Mouse (Mus musculus) left cerebral cortex, adult 2 months (tissue): ENCODE measurements around the gene Rcsd1. TPM values are rescaled to one million over a fixed set of nuclear protein-coding genes. Genes with fewer than 3 reads are reported as not detected.

Experiments used
- DNase-seq, 2 experiments: peaks; one replicate each; pipeline ENCODE4 v3.0.0; 2021 to 2022; ENCODE audit warnings: low spot score in 2 of 2, mixed read lengths in 1 of 2; ENCODE audit errors: extremely low spot score in 1 of 2
- H3K27ac ChIP-seq: fragments of 200-600 bp; 2 replicates; pipeline ENCODE4 v1.8.1; 2022
- H3K4me3 ChIP-seq: fragments of 200-600 bp; 2 replicates; pipeline ENCODE4 v1.8.1; 2022
- CTCF ChIP-seq: fragments of 200-600 bp; IDR thresholded peaks from 2 replicates; pipeline ENCODE4 v1.8.1; 2022; ENCODE audit warnings: antibody characterized with exemption, mild to moderate bottlenecking, moderate library complexity
- intact Hi-C: fragments of 180-260 bp; cut with DNase I; formaldehyde crosslinking; loops from one replicate; pipeline ENCODE4 v1.15.1; 2025
- total RNA-seq, 2 experiments: library from RNA; stranded (reverse); gene quantifications; 2 replicates each; pipeline ENCODE4 v1.2.3; 2021

The Rcsd1 gene
- total RNA-seq, 2 experiments from 2014 or later, result 4.9 to 5.8 TPM

- intact Hi-C loops, result no loop called here
- no peak overlapping the region for H3K27ac ChIP-seq
- DNase-seq, result no peak
- no peak for TF ChIP-seq CTCF
- no peak overlapping the region for H3K4me3 ChIP-seq
Measured at GRCm38 (mm10) chr1:165666944-165667343, 42.6 kb downstream of the Rcsd1 start.

- intact Hi-C loops, result no loop called here
- no peak for TF ChIP-seq CTCF
- DNase-seq, result no peak
Measured at GRCm38 (mm10) chr1:165665758-165666157, 43.8 kb downstream of the Rcsd1 start.

DNA sequence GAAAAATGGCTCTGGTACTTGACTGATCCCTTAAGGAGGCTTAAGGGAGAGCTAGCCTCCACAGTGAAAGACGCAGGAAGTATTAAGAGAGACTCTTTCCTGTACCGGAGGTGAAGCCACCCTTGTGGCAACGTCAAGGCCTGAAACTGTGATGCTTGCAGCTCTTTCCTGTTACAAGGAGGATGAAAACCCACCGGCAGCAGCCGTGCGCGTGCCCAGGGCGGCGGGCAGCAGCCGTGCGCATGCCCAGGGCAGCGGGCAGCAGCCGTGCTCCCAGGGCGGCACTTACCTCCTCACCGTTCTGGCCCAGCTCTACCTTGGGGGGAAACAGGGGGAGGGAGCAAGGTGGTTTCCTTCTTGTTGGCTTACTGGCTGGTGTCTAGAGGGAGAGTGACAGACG lies 46.3 kb downstream of the Rcsd1 start:
- intact Hi-C loops, result loop anchor here (5.0 kb wide), 1 partner anchor 289 kb away; no protein-coding TSS in a partner anchor
- Histone ChIP-seq H3K4me3 (no peak overlapping the region), H3K27ac (no peak overlapping the region; the same call in none of the 2 replicates)
- no peak for DNase-seq
- no peak for TF ChIP-seq CTCF

More at GRCm38 (mm10) chr1:165665758-165666157, 43.8 kb downstream of the Rcsd1 start:
- H3K27ac ChIP-seq, result no peak overlapping the region
- no peak overlapping the region for H3K4me3 ChIP-seq

DNA sequence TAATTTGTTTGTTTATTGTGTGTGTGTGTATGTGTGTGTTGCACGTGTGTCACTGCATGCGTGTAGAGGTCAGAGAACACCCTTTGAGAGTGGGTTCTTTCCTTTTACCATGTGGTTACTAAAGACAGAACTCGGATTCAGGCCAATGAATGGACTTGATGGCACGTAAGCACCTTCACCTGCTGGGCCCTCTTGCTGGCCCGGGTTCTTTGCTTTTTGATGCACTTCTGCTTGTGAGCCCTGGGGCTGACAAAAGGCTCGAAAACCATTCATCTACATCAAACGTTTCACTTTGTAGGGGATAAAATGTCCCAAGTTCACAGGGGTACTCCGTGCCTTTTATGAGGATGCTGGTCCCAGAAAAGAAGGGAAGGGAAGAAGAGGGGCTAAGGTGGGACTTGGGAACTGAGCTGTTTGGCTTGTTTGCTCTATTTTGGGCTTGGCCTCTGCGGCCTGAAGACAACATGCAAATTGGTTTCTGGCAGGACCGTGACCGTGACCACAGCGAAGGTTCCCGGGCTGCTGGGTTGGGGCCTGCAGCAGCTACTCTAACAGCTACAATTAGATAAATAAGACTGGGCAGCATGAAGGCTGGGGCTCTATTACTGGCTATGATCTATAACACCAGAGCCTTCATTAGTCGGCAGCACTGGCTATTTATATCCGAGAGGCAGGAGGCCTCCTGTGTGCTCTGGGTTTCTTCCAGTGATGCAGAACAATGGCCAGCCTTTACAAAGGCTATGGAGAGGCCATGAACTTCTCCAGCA lies 46.9 kb downstream of the Rcsd1 start:
- TF ChIP-seq CTCF, result no peak
- no peak for DNase-seq
- intact Hi-C loops, result loop anchor here (5.0 kb wide), 1 partner anchor 290 kb away; no protein-coding TSS in a partner anchor
- Histone ChIP-seq H3K4me3 (no peak overlapping the region), H3K27ac (no peak overlapping the region; the same call in 1 of the 2 replicates)

- TF ChIP-seq CTCF, result no peak
- no peak for DNase-seq
- Histone ChIP-seq H3K4me3 (no peak overlapping the region), H3K27ac (no peak overlapping the region)
- intact Hi-C loops, result loop anchor here (5.0 kb wide), 1 partner anchor 291 kb away; no protein-coding TSS in a partner anchor
Measured at GRCm38 (mm10) chr1:165661725-165662124, 47.8 kb downstream of the Rcsd1 start.

DNA sequence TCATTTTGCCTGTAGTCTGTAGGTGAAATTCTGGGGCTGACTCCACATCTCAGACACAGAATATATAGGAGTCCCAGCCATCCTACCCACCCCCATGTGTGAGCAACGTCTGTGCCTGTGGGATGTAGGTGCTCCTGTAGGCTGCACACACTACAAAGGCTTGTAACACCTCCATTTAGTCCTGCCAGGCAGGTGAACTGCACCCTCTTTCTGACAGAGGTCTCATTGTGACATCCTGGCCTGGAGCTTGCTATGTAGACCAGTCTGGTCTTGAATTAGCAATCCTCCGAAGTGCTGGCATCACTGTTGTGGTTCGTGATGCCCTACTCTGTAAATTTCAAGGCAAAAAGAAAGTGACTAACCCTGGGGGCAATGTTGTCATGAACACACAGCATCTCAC lies 48.4 kb downstream of the Rcsd1 start:
- intact Hi-C loops, result loop anchor here (5.0 kb wide), 1 partner anchor 291 kb away; no protein-coding TSS in a partner anchor
- H3K27ac ChIP-seq, result no peak overlapping the region
- DNase-seq, result no peak
- no peak overlapping the region for H3K4me3 ChIP-seq
- TF ChIP-seq CTCF, result no peak

GRCm38 (mm10) chr1:165660774-165661173 lies 48.8 kb downstream of the Rcsd1 start:
- peak; percentile 83 for TF ChIP-seq CTCF
- DNase-seq, result peak; percentile 52 to 61
- Histone ChIP-seq H3K27ac (no peak overlapping the region), H3K4me3 (no peak overlapping the region)
- intact Hi-C loops, result loop anchor here (1.0 to 5.0 kb wide), 2 partner anchors 76 to 292 kb away; no protein-coding TSS in a partner anchor

DNA sequence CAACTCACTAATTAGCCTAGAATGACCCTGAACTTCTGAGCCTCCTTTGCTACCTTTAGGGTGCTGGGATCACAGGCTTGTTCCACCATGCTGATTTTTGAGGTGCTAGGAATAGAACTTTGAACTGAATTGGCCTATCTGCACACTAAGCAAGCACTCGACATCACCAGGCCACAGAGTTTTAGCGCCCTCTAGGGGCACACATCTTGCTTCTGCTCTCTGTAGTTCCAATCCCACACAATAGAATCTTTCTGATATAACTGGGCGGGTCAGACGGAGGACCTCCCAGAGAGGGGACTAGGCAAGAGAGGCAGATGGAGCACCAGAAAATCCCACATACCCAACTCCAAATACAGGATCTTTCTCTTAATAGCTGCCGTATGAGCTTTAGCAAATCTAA lies 51.0 kb downstream of the Rcsd1 start:
- intact Hi-C loops, result loop anchor here (1.0 kb wide), 1 partner anchor 75 kb away; no protein-coding TSS in a partner anchor
- peak; percentile 76 to 78 for DNase-seq
- H3K27ac ChIP-seq, result no peak overlapping the region
- peak; percentile 90 for TF ChIP-seq CTCF
- no peak overlapping the region for H3K4me3 ChIP-seq

DNA sequence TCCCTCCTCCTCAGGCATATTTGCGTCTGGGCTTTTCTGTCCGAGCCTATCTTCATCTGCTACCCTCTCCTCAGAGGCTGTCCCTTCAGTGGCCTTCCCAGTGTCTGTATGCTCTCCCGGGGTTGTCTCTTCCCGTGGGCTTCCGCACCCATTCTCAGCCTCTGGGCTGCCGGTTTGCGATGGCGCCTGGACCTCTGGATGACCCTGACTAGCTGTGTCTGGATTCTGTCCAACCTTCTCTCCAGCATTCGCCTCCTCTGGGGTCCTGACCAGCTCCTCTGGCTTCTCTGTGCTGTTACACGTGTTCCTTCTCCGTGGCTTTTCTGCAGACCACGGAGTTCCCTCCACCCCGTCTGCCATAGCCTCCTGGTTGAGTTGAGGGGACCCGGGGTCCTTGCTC lies 54.1 kb downstream of the Rcsd1 start:
- DNase-seq, result no peak
- no peak for TF ChIP-seq CTCF
- Histone ChIP-seq H3K4me3 (no peak overlapping the region), H3K27ac (no peak overlapping the region)
- intact Hi-C loops, result no loop called here

GRCm38 (mm10) chr1:165655022-165655421 lies 54.5 kb downstream of the Rcsd1 start:
- TF ChIP-seq CTCF, result peak; percentile 30
- intact Hi-C loops, result no loop called here
- DNase-seq, result no peak
- H3K27ac ChIP-seq, result no peak overlapping the region
- H3K4me3 ChIP-seq, result no peak overlapping the region

- intact Hi-C loops, result no loop called here
- DNase-seq, result no peak
- TF ChIP-seq CTCF, result no peak
- H3K4me3 ChIP-seq, result no peak overlapping the region
- no peak overlapping the region for H3K27ac ChIP-seq
Measured at GRCm38 (mm10) chr1:165653126-165653885, 56.3 kb downstream of the Rcsd1 start.

DNA sequence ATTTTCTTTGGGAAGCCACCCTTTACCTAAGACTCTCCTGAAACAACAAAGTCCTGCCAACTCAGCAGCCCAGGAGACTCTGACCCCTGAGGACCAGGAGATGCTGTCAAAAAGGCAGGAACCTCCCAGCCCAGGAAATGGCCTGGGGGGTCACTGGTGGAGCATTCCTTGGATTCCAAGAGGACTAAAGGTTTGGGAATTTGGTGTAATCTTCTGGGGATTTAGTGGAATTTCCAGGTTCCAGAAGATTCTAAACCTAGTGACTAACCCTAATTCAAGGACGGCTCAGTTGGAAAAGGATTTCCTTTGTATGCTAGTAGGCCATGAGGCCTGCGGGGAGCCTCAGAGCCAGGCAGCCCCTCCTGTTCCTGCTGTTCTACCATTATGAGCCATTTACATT lies 57.0 kb downstream of the Rcsd1 start:
- no peak for DNase-seq
- no peak overlapping the region for H3K4me3 ChIP-seq
- no peak for TF ChIP-seq CTCF
- H3K27ac ChIP-seq, result no peak overlapping the region
- intact Hi-C loops, result no loop called here
